Mouse (Mus musculus) cerebellum, adult 11 months (tissue): Measurements from ENCODE around the gene Senp8.
"Not testable (repeated sequence)": the region's sequence is repeated elsewhere in the genome, so short reads cannot be mapped to it uniquely, and the experiment has no call there.

Experiments used
- DNase-seq: peaks from one replicate; pipeline ENCODE4 v3.0.0; 2022

Senp8 gene

GRCm38 (mm10) chr9:59750267-59751065 lies at the start of gene Senp8, which contains the start of gene Myo9a:
TSS of gene Senp8 (minus strand) at chr9:59750710.
TSS of gene Myo9a (plus strand) at chr9:59750896.
- peak; percentile 100 for DNase-seq

- not testable (repeated sequence) for DNase-seq
Observed at GRCm38 (mm10) chr9:59766966-59767461, 16.5 kb upstream of the Senp8 start.

- DNase-seq, result no peak
Observed at GRCm38 (mm10) chr9:59760515-59760914, 10.0 kb upstream of the Senp8 start.

- DNase-seq, result not testable (repeated sequence)
Observed at GRCm38 (mm10) chr9:59757016-59757415, 6.5 kb upstream of the Senp8 start.

- DNase-seq, result no peak
Observed at GRCm38 (mm10) chr9:59755199-59755598, 4.7 kb upstream of the Senp8 start.

- DNase-seq, result no peak
Observed at GRCm38 (mm10) chr9:59751966-59752365, 1.5 kb upstream of the Senp8 start.

- DNase-seq, result no peak
Observed at GRCm38 (mm10) chr9:59751066-59751581, 614 bp upstream of the Senp8 start.

GRCm38 (mm10) chr9:59749581-59750265 lies 787 bp downstream of the Senp8 start:
- peak; percentile 10 for DNase-seq

GRCm38 (mm10) chr9:59748969-59749368 lies 1.5 kb downstream of the Senp8 start:
- DNase-seq, result peak; percentile 19

- DNase-seq, result no peak
Observed at GRCm38 (mm10) chr9:59748387-59748786, 2.1 kb downstream of the Senp8 start.

- no peak for DNase-seq
Observed at GRCm38 (mm10) chr9:59743903-59744302, 6.6 kb downstream of the Senp8 start.

GRCm38 (mm10) chr9:59740593-59740992 lies 9.9 kb downstream of the Senp8 start:
- no peak for DNase-seq

- no peak for DNase-seq
Observed at GRCm38 (mm10) chr9:59735394-59735793, 15.1 kb downstream of the Senp8 start.

GRCm38 (mm10) chr9:59733075-59733474 lies 17.4 kb downstream of the Senp8 start:
- DNase-seq, result no peak

GRCm38 (mm10) chr9:59731136-59731535 lies 19.4 kb downstream of the Senp8 start:
- no peak for DNase-seq

GRCm38 (mm10) chr9:59727569-59728286 lies 22.8 kb downstream of the Senp8 start:
- DNase-seq, result no peak

GRCm38 (mm10) chr9:59725515-59725914 lies 25.0 kb downstream of the Senp8 start:
- DNase-seq, result no peak

- peak; percentile 23 for DNase-seq
Observed at GRCm38 (mm10) chr9:59723791-59724442, 26.6 kb downstream of the Senp8 start.

- peak; percentile 66 for DNase-seq
Observed at GRCm38 (mm10) chr9:59723096-59723657, 27.3 kb downstream of the Senp8 start.

GRCm38 (mm10) chr9:59721144-59721543 lies 29.4 kb downstream of the Senp8 start:
- no peak for DNase-seq

GRCm38 (mm10) chr9:59718237-59718636 lies 32.3 kb downstream of the Senp8 start:
- DNase-seq, result no peak

- no peak for DNase-seq
Observed at GRCm38 (mm10) chr9:59716275-59716898, 34.1 kb downstream of the Senp8 start.
